Mouse (Mus musculus) neural tube, embryonic 11.5 days (tissue): Measurements from ENCODE around the gene Olfr101. TPM values are rescaled to one million over a fixed set of nuclear protein-coding genes. Genes with fewer than 3 reads are reported as not detected.

Experiments
- ATAC-seq: fragments of 200-750 bp; cut with Nextera tagmentation; 2 replicates; pipeline ENCODE4 v1.8.0; 2017; ENCODE audit warnings: moderate number of reproducible peaks, mild to moderate bottlenecking, moderate TSS enrichment, moderate library complexity; ENCODE audit not compliant: insufficient read depth, low FRiP score, low TSS enrichment
- DNase-seq: peaks from one replicate; pipeline ENCODE4 v3.0.0-alpha.2; 2015; ENCODE audit warnings: low spot score
- H3K27ac ChIP-seq: fragments of 300-500 bp; sonication (generic); 2 replicates; pipeline ENCODE4 v1.5.1; 2014; ENCODE audit warnings: low read depth, mild to moderate bottlenecking, low read length
- H3K27me3 ChIP-seq: fragments of 300-500 bp; sonication (generic); 2 replicates; pipeline ENCODE4 v1.6.1; 2014; ENCODE audit warnings: mild to moderate bottlenecking, low read length, mixed read lengths; ENCODE audit not compliant: control insufficient read depth, insufficient read depth
- H3K36me3 ChIP-seq: fragments of 300-500 bp; sonication (generic); 2 replicates; pipeline ENCODE4 v1.6.1; 2014; ENCODE audit warnings: mild to moderate bottlenecking, low read length, moderate library complexity, mixed read lengths; ENCODE audit not compliant: control insufficient read depth, insufficient read depth
- H3K4me1 ChIP-seq: fragments of 300-500 bp; sonication (generic); 2 replicates; pipeline ENCODE4 v1.6.1; 2014; ENCODE audit warnings: low read length, mixed read lengths; ENCODE audit not compliant: control insufficient read depth, insufficient read depth
- H3K4me2 ChIP-seq: fragments of 300-500 bp; sonication (generic); 2 replicates; pipeline ENCODE4 v1.6.1; 2014; ENCODE audit warnings: low read depth, mild to moderate bottlenecking, moderate library complexity
- H3K4me3 ChIP-seq: fragments of 300-500 bp; sonication (generic); 2 replicates; pipeline ENCODE4 v1.5.1; 2014; ENCODE audit warnings: low read depth, low read length
- H3K9ac ChIP-seq: fragments of 300-500 bp; sonication (generic); 2 replicates; pipeline ENCODE4 v1.6.1; 2014; ENCODE audit warnings: mild to moderate bottlenecking, low read length
- H3K9me3 ChIP-seq: fragments of 300-500 bp; sonication (generic); 2 replicates; pipeline ENCODE4 v1.6.1; 2016; ENCODE audit warnings: low read length; ENCODE audit not compliant: control insufficient read depth
- WGBS: fragments of 180-500 bp; shearing (Covaris S2); extraction: QIAGEN DNeasy Blood & Tissue Kit; methylation state at CpG from one replicate; pipeline ENCODE4 v1.1.7; 2014; 5-methylcytosine and 5-hydroxymethylcytosine counted together
- polyA plus RNA-seq: library from polyadenylated mRNA; unstranded; fragments of >200 nt; fragmentation: Nextera tagmentation; extraction: Ambion mirVana; gene quantifications from 2 replicates; pipeline ENCODE4 v1.2.1, GENCODE M21; 2014

Gene Olfr101
- not detected in 2 replicates for polyA plus RNA-seq

GRCm38 (mm10) chr17:37304213-37304612, at the start of gene Olfr101:
Gene Olfr101 (minus strand): TSS chr17:37304313.
- H3K36me3 ChIP-seq = no peaks in the 10 kb centered on the region
- no peak within 1 kb of the TSS for H3K27ac ChIP-seq
- no peak for DNase-seq
- 88% methylated on average over 4 of the region's 4 CpGs for WGBS
- no peaks in the 10 kb centered on the region for H3K27me3 ChIP-seq
- H3K4me1 ChIP-seq = no peaks in the 10 kb centered on the region
- H3K4me3 ChIP-seq = no peak within 1 kb of the TSS
- no peak for ATAC-seq
- H3K4me2 ChIP-seq = no peak within 1 kb of the TSS
- no peak within 1 kb of the TSS for H3K9ac ChIP-seq
- no peaks in the 10 kb centered on the region; the same call in 1 of the 2 replicates for H3K9me3 ChIP-seq

DNA sequence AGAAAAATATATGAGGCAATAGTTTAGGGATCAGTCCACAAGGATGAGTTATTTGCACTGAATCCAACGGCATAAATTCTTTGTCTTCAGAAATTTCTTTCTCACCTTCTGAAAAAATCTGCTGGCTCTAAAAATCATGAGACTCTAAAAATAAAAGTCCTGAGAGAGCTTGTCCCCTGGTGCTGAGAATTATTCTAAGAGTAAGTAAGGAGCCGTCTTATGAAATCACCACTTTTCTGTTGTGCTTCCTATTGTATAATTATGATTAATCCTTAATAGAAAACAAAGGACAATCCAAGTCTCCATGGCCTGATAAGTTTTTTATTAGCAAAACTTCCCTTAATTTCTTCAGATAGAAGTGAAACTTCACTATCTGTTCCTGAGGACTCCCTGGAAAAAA, 35.5 kb upstream of the Olfr101 start, which contains the start of gene Olfr103:
Gene Olfr103 (minus strand): TSS at position 101 of the 400 bp plus-strand sequence.
- no peak for ATAC-seq
- no peaks in the 10 kb centered on the region for H3K36me3 ChIP-seq
- no peaks in the 10 kb centered on the region for H3K27me3 ChIP-seq
- WGBS = 90% methylated on average over 2 of the region's 2 CpGs
- no peaks in the 10 kb centered on the region for H3K4me1 ChIP-seq
- no peak within 1 kb of the TSS for H3K27ac ChIP-seq
- no peaks in the 10 kb centered on the region for H3K9me3 ChIP-seq
- no peak within 1 kb of the TSS for H3K9ac ChIP-seq
- H3K4me3 ChIP-seq = no peak within 1 kb of the TSS
- no peak for DNase-seq
- H3K4me2 ChIP-seq = no peak within 1 kb of the TSS

DNA sequence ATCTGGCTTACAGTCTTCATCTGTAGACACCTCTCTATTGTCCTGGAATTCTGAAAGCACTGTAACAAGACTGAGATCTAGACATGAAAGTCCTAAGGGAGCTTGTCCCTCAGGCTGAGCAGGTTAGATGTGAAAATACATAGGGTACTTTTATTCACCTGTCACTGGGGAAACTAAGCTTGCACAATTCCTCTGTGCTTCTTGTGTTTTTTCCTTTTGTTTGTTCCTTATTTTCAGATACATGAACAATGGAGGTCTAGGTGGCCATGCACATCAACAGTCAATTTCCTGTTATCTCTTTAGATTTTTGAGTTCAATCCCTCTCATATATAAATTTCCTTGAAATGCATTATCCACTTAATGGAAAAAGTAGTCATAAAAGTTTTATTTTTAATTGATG, 12.8 kb upstream of the Olfr101 start, which contains the start of gene Olfr102:
Gene Olfr102 (minus strand): TSS at position 101 of the 400 bp plus-strand sequence.
- H3K27ac ChIP-seq = no peak within 1 kb of the TSS
- no peak for DNase-seq
- no peak within 1 kb of the TSS for H3K4me3 ChIP-seq
- no peaks in the 10 kb centered on the region for H3K36me3 ChIP-seq
- H3K27me3 ChIP-seq = no peaks in the 10 kb centered on the region
- H3K4me1 ChIP-seq = no peaks in the 10 kb centered on the region
- H3K4me2 ChIP-seq = no peak within 1 kb of the TSS
- no peak for ATAC-seq
- no peak within 1 kb of the TSS for H3K9ac ChIP-seq
- no peaks in the 10 kb centered on the region for H3K9me3 ChIP-seq

GRCm38 (mm10) chr17:37310146-37310699, 6.1 kb upstream of the Olfr101 start:
- ATAC-seq (no peak), DNase-seq (no peak)
- no peaks in the 10 kb centered on the region for H3K36me3 ChIP-seq
- H3K27ac ChIP-seq = no peak overlapping the region
- WGBS = 50% methylated on average over 2 of the region's 2 CpGs
- H3K4me2 ChIP-seq = no peak overlapping the region
- no peaks in the 10 kb centered on the region for H3K27me3 ChIP-seq
- H3K9ac ChIP-seq = no peak overlapping the region
- no peaks in the 10 kb centered on the region for H3K4me1 ChIP-seq
- H3K4me3 ChIP-seq = no peak overlapping the region
- no peaks in the 10 kb centered on the region; the same call in 1 of the 2 replicates for H3K9me3 ChIP-seq

GRCm38 (mm10) chr17:37308483-37308882, 4.4 kb upstream of the Olfr101 start:
- WGBS = 45% methylated on average over 4 of the region's 4 CpGs
- DNase-seq = no peak
- H3K36me3 ChIP-seq = no peaks in the 10 kb centered on the region
- H3K4me2 ChIP-seq = no peak overlapping the region
- no peaks in the 10 kb centered on the region for H3K27me3 ChIP-seq
- ATAC-seq = no peak
- no peak overlapping the region for H3K27ac ChIP-seq
- H3K4me1 ChIP-seq = no peaks in the 10 kb centered on the region
- no peak overlapping the region for H3K4me3 ChIP-seq
- H3K9me3 ChIP-seq = no peaks in the 10 kb centered on the region; the same call in 1 of the 2 replicates
- H3K9ac ChIP-seq = no peak overlapping the region

DNA sequence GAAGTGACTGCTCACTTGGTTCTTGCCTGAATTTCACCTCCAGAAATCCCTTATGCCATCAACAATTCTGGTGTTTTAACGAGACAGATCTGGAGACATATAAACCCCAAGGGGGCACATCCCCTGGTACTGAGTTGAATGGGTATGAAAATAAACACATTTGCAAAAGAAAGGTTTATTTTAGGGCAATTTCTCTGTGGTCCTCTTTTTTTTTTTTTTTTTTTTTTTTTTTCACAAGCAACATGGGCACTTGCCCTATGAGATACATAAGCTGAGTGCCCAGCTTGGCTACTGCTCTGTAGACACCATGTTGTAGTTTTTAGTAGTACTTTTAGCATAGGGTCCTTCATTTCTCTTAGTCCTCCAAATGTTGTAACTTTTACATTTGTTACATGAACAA, 20.8 kb downstream of the Olfr101 start, which contains the start of gene Olfr99:
Gene Olfr99 (minus strand): TSS at position 101 of the 400 bp plus-strand sequence.
- Histone ChIP-seq H3K4me1 (no peaks in the 10 kb centered on the region), H3K27ac (no peak within 1 kb of the TSS), H3K9me3 (no peaks in the 10 kb centered on the region), H3K9ac (no peak within 1 kb of the TSS), H3K4me2 (no peak within 1 kb of the TSS), H3K36me3 (no peaks in the 10 kb centered on the region), H3K27me3 (no peaks in the 10 kb centered on the region), H3K4me3 (no peak within 1 kb of the TSS)
- DNase-seq (no peak), ATAC-seq (no peak)
- WGBS = 79% methylated on average over 1 of the region's 1 CpGs

DNA sequence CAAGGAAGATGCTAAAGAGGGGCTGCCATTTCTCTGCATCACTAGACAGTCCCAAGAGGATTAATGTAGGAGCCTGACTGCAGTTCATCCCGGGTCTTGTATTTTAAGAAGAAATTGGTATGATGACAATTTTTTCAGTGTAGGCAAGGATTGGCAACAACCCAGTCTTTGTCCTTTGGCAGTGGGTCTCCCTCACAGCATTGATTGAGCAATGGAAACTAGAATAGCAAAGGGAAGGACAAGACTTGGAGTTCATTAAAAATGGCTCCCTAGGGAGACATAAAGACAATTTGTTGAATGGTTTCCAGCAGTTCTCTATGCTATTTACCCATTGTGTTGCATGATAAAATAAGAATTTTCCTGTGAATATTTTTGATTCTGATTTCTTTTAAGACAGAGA, 23.8 kb downstream of the Olfr101 start:
- Histone ChIP-seq H3K27me3 (no peaks in the 10 kb centered on the region), H3K27ac (no peak overlapping the region), H3K9ac (no peak overlapping the region), H3K9me3 (no peaks in the 10 kb centered on the region), H3K4me3 (no peak overlapping the region), H3K4me1 (no peaks in the 10 kb centered on the region), H3K4me2 (no peak overlapping the region), H3K36me3 (no peaks in the 10 kb centered on the region)
- 79% methylated on average over 1 of the region's 1 CpGs for WGBS
- no peak for ATAC-seq
- no peak for DNase-seq

GRCm38 (mm10) chr17:37276573-37276972, 27.5 kb downstream of the Olfr101 start:
- Histone ChIP-seq H3K36me3 (no peaks in the 10 kb centered on the region), H3K4me2 (no peak overlapping the region), H3K4me3 (no peak overlapping the region), H3K27me3 (no peaks in the 10 kb centered on the region), H3K9ac (no peak overlapping the region), H3K4me1 (no peaks in the 10 kb centered on the region), H3K9me3 (no peaks in the 10 kb centered on the region), H3K27ac (no peak overlapping the region)
- no peak for DNase-seq
- no peak for ATAC-seq

DNA sequence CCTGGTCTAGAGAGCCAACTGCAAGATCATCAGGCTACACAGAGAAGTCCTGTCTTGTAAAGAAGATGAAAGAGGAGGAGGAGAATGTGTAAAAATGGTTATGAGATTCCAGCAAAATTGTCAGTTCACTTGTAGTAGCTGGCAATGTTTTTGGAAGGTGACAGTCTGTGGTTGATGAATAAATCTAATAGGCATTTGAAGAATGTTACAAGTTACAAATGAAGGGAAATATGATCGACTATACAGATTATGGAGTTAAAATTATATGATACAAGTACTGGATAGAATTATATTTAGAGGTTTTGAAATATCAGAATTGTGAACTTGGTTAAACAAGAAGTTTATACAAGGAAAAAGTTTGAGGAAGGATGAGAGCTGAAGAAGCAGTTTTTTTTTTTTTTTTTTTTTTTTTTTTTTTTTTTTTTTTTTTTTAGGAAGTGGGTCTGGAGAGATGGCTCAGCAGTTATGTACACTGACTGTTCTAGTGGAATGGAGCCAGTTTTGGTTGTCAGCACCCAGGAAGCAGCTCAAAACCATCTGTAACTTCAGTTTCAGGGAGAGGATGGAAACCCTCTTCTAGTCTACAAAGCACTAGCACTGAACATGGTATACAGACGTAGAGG, 28.4 kb downstream of the Olfr101 start:
- H3K27ac ChIP-seq = no peak overlapping the region
- no peaks in the 10 kb centered on the region for H3K36me3 ChIP-seq
- H3K27me3 ChIP-seq = no peaks in the 10 kb centered on the region
- ATAC-seq (no peak), DNase-seq (no peak)
- H3K4me3 ChIP-seq = no peak overlapping the region
- 83% methylated on average over 2 of the region's 2 CpGs for WGBS
- H3K4me1 ChIP-seq = no peaks in the 10 kb centered on the region
- no peak overlapping the region for H3K4me2 ChIP-seq
- no peaks in the 10 kb centered on the region for H3K9me3 ChIP-seq
- H3K9ac ChIP-seq = no peak overlapping the region
